Mouse (Mus musculus): Measurements from ENCODE around the gene Pcolce2. TPM values are rescaled to one million over a fixed set of nuclear protein-coding genes. Genes with fewer than 3 reads are reported as not detected.

Pcolce2 gene
- polyA plus RNA-seq, 1 experiment from 2014 or later, result 7.1 TPM

DNA sequence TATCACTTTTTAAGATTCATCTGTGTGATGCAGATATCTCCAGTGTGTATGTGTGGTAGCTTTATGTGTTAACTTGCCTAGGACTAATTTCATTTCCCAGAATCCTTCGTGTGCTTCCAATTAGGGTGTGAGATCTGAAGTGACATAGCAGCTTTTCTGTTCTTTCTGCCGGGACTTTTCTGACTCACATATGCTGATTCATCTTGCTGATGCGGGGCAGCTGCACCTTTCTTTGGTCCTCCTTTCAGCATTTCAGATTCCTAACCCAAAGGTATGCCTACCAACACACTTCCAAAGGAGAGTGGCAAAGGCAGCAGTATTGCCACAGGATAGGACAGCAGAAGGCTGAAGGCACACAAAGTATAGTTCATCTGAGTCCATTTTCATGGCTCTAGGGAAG is 66.7 kb downstream of the Pcolce2 start:
- no peak overlapping the region for H3K4me3 ChIP-seq (ENCODE audit: low read depth, low read length)
- DNase-seq (no peak), ATAC-seq (ENCODE audit: insufficient read depth) (no peak)
- H3K4me2 ChIP-seq, result no peak overlapping the region
- H3K36me3 ChIP-seq (ENCODE audit: insufficient read depth), result no peaks in the 10 kb centered on the region
- no peak overlapping the region for H3K27ac ChIP-seq (ENCODE audit: low read depth)
- no peaks in the 10 kb centered on the region for H3K9me3 ChIP-seq (ENCODE audit: low read depth, low read length)
- no peak overlapping the region for H3K9ac ChIP-seq
- no peak for TF ChIP-seq CTCF (IDR thresholded peaks at IDR 0.05; ENCODE audit: low read depth)
- H3K27me3 ChIP-seq (ENCODE audit: insufficient read depth, low read length), result no peaks in the 10 kb centered on the region
- 79% methylated on average over 3 of the region's 3 CpGs for WGBS
- H3K4me1 ChIP-seq (ENCODE audit: insufficient read depth), result no peaks in the 10 kb centered on the region

GRCm38 (mm10) chr9:95705371-95705770 is 68.0 kb downstream of the Pcolce2 start:
- H3K9me3 ChIP-seq (ENCODE audit: low read depth, low read length), result no peaks in the 10 kb centered on the region
- ATAC-seq (ENCODE audit: insufficient read depth) (peak; percentile 98), DNase-seq (peak; percentile 96)
- H3K27me3 ChIP-seq (ENCODE audit: insufficient read depth, low read length), result no peaks in the 10 kb centered on the region
- H3K4me2 ChIP-seq, result no peak overlapping the region
- H3K9ac ChIP-seq, result no peak overlapping the region
- H3K4me1 ChIP-seq (ENCODE audit: insufficient read depth), result no peaks in the 10 kb centered on the region
- whole genome bisulfite sequencing, result 44% methylated on average over 5 of the region's 5 CpGs
- H3K27ac ChIP-seq (ENCODE audit: low read depth), result no peak overlapping the region
- no peaks in the 10 kb centered on the region for H3K36me3 ChIP-seq (ENCODE audit: insufficient read depth)
- no peak for TF ChIP-seq CTCF (IDR thresholded peaks at IDR 0.05; ENCODE audit: low read depth)
- no peak overlapping the region for H3K4me3 ChIP-seq (ENCODE audit: low read depth, low read length)

DNA sequence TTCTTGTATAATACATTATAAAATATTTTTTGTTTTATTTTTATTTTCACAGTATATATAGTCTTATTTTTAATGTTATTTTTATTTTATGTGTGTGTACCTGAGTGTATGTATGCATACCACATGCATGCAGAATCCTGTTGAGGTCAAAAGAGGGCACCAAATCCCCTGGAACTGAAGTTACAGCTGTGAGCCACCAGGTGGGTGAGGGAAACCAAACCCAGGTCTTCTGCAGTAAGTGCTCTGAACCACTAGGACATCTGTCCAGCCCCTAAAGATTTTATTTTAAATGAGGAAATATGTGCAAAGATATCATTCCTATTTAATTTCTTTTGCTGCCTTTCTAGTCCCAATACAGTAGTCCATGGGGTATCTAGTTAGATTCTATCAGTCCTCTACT is 71.5 kb downstream of the Pcolce2 start:
- ATAC-seq (ENCODE audit: insufficient read depth), result no peak
- TF ChIP-seq CTCF (IDR thresholded peaks at IDR 0.05; ENCODE audit: low read depth), result no peak
- no peaks in the 10 kb centered on the region for H3K9me3 ChIP-seq (ENCODE audit: low read depth, low read length)

DNA sequence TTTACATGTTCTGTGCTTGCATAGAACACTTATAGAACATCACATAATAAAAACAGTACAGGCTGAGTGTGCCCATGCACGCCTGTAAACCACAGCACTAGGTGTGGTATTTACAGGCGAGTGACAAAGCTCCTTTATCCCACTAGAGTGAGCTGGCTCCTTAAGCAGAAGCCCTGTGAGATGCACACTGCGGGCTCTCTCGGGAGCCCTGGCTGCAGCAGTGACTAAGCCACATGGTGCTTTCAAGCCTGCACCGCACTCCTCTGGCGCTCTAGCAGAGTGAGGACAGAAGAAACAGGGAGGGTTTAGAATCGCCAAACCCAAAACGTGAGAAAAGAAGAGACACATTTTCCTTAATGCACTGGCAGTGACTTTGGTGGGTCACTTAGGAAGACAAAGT is 75.2 kb downstream of the Pcolce2 start:
- WGBS, result 39% methylated on average over 8 of the region's 8 CpGs
- DNase-seq, result no peak
- H3K36me3 ChIP-seq (ENCODE audit: insufficient read depth), result no peaks in the 10 kb centered on the region
- H3K4me1 ChIP-seq (ENCODE audit: insufficient read depth), result no peaks in the 10 kb centered on the region
- H3K27me3 ChIP-seq (ENCODE audit: insufficient read depth, low read length), result no peaks in the 10 kb centered on the region
- no peak for ATAC-seq (ENCODE audit: insufficient read depth)
- H3K27ac ChIP-seq (ENCODE audit: low read depth), result no peak overlapping the region
- no peak overlapping the region for H3K4me3 ChIP-seq (ENCODE audit: low read depth, low read length)
- no peak overlapping the region for H3K9ac ChIP-seq
- no peak for TF ChIP-seq CTCF (IDR thresholded peaks at IDR 0.05; ENCODE audit: low read depth)
- H3K9me3 ChIP-seq (ENCODE audit: low read depth, low read length), result no peaks in the 10 kb centered on the region
- no peak overlapping the region for H3K4me2 ChIP-seq

More for the DNA sequence above, 71.5 kb downstream of the Pcolce2 start:
- no peaks in the 10 kb centered on the region for H3K36me3 ChIP-seq (ENCODE audit: insufficient read depth)
- no peak overlapping the region for H3K4me2 ChIP-seq
- H3K4me3 ChIP-seq (ENCODE audit: low read depth, low read length), result no peak overlapping the region
- H3K27me3 ChIP-seq (ENCODE audit: insufficient read depth, low read length), result no peaks in the 10 kb centered on the region
- H3K4me1 ChIP-seq (ENCODE audit: insufficient read depth), result no peaks in the 10 kb centered on the region
- no peak for DNase-seq
- no peak overlapping the region for H3K9ac ChIP-seq
- no peak overlapping the region for H3K27ac ChIP-seq (ENCODE audit: low read depth)

- no peak for ATAC-seq (ENCODE audit: insufficient read depth)
- Histone ChIP-seq H3K36me3 (ENCODE audit: insufficient read depth) (peaks cover 4% of the 10 kb centered on the region; the same call in 1 of the 2 replicates), H3K4me2 (no peak overlapping the region), H3K27me3 (ENCODE audit: insufficient read depth, low read length) (no peaks in the 10 kb centered on the region), H3K4me3 (ENCODE audit: low read depth, low read length) (no peak overlapping the region), H3K27ac (ENCODE audit: low read depth) (no peak overlapping the region), H3K4me1 (ENCODE audit: insufficient read depth) (no peaks in the 10 kb centered on the region), H3K9ac (no peak overlapping the region), H3K9me3 (ENCODE audit: low read depth, low read length) (no peaks in the 10 kb centered on the region)
- TF ChIP-seq CTCF (IDR thresholded peaks at IDR 0.05; ENCODE audit: low read depth), result peak; percentile 21; the same call in 1 of the 2 replicates
- no peak for DNase-seq
Observed at GRCm38 (mm10) chr9:95736238-95736637, 98.8 kb downstream of the Pcolce2 start.

GRCm38 (mm10) chr9:95744845-95745613 is 107.6 kb downstream of the Pcolce2 start:
- no peak overlapping the region for H3K4me2 ChIP-seq
- H3K4me3 ChIP-seq (ENCODE audit: low read depth, low read length), result no peak overlapping the region
- H3K27me3 ChIP-seq (ENCODE audit: insufficient read depth, low read length), result peaks cover 8% of the 10 kb centered on the region; the same call in 1 of the 2 replicates
- H3K36me3 ChIP-seq (ENCODE audit: insufficient read depth), result no peaks in the 10 kb centered on the region
- 43% methylated on average over 7 of the region's 7 CpGs for WGBS
- DNase-seq, result peak; percentile 57
- H3K27ac ChIP-seq (ENCODE audit: low read depth), result no peak overlapping the region
- TF ChIP-seq CTCF (IDR thresholded peaks at IDR 0.05; ENCODE audit: low read depth), result no peak
- peaks cover 3% of the 10 kb centered on the region; the same call in 1 of the 2 replicates for H3K4me1 ChIP-seq (ENCODE audit: insufficient read depth)
- ATAC-seq (ENCODE audit: insufficient read depth), result peak; percentile 68; the same call in 1 of the 2 replicates
- H3K9ac ChIP-seq, result no peak overlapping the region
- H3K9me3 ChIP-seq (ENCODE audit: low read depth, low read length), result no peaks in the 10 kb centered on the region

GRCm38 (mm10) chr9:95747298-95747697 is 109.9 kb downstream of the Pcolce2 start:
- no peak overlapping the region for H3K4me2 ChIP-seq
- no peak overlapping the region for H3K27ac ChIP-seq (ENCODE audit: low read depth)
- H3K4me3 ChIP-seq (ENCODE audit: low read depth, low read length), result no peak overlapping the region
- H3K4me1 ChIP-seq (ENCODE audit: insufficient read depth), result peaks cover 3% of the 10 kb centered on the region; the same call in 1 of the 2 replicates
- TF ChIP-seq CTCF (IDR thresholded peaks at IDR 0.05; ENCODE audit: low read depth), result no peak
- WGBS, result 88% methylated on average over 5 of the region's 5 CpGs
- H3K9ac ChIP-seq, result no peak overlapping the region
- H3K9me3 ChIP-seq (ENCODE audit: low read depth, low read length), result no peaks in the 10 kb centered on the region
- no peak for DNase-seq
- no peaks in the 10 kb centered on the region for H3K36me3 ChIP-seq (ENCODE audit: insufficient read depth)
- no peak for ATAC-seq (ENCODE audit: insufficient read depth)
- H3K27me3 ChIP-seq (ENCODE audit: insufficient read depth, low read length), result peaks cover 12% of the 10 kb centered on the region; the same call in 1 of the 2 replicates

Other genes starting within 250 kb of the Pcolce2 start
- gene Chst2, start 230.9 kb upstream of the Pcolce2 start, polyA plus RNA-seq (2014; fragmentation: Nextera tagmentation; extraction: Ambion mirVana), result 14.8 and 16.0 TPM in 2 replicates
- 125 and 138 TPM in 2 replicates for gene U2surp, start 125.6 kb upstream of the Pcolce2 start, polyA plus RNA-seq (2014; fragmentation: Nextera tagmentation; extraction: Ambion mirVana)
- gene Paqr9, start 77.9 kb upstream of the Pcolce2 start, polyA plus RNA-seq (2014; fragmentation: Nextera tagmentation; extraction: Ambion mirVana), result 0.07 TPM in 1 of 2 replicates, not detected in the other
- 4.6 and 5.7 TPM in 2 replicates for gene Trpc1, start 112.8 kb downstream of the Pcolce2 start, polyA plus RNA-seq (2014; fragmentation: Nextera tagmentation; extraction: Ambion mirVana)
- 9.4 and 11.6 TPM in 2 replicates for gene Pls1, start 207.7 kb downstream of the Pcolce2 start, polyA plus RNA-seq (2014; fragmentation: Nextera tagmentation; extraction: Ambion mirVana)
- gene Atr, start 220.0 kb downstream of the Pcolce2 start, polyA plus RNA-seq (2014; fragmentation: Nextera tagmentation; extraction: Ambion mirVana), result 23.8 and 25.3 TPM in 2 replicates